Mouse (Mus musculus) c-Kit-positive CD71-positive TER-119-negative erythroid progenitor cells, embryonic 14.5 days (primary cell): ENCODE measurements around the gene Epm2aip1.
A peak's percentile ranks its signal among the peaks of the same experiment; 100 is the strongest.

Source experiments
- DNase-seq: peaks from one replicate; pipeline ENCODE4 v3.0.0-alpha.2; 2013; ENCODE audit warnings: low read depth

Gene Epm2aip1

DNA sequence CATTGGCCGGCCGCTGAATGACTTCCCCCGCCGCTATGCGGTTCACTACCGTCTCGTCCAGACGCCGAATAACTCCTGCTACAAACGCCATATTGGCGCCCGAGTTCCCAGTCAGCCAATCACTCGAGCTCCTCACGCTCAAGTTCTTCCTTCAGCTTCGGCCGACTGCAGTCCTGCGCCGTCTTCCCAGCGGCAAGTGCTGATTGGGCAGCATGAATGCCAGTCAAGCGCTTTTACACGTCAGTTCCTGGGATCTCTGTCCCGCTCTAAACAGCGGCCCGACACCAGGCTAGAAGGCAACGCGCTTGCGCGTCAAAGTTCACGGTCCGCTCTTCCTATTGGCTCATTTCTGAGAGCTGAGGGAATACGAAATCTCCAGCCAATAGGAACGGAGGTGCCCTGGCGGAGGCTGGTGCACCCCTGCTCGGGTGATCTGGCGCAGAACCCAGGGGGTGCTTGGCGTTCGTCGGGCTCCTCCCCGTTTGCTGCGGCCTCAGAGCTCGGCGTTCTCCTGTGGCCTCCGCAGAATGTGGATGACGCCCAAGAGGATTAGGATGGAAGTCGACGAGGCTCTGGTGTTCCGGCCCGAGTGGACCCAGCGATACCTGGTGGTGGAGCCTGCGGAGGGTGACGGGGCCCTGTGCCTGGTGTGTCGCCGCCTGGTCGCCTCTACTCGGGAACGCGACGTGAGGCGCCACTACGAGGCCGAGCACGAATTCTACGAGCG lies at the start of gene Epm2aip1, which contains the start of gene Mlh1:
Gene Epm2aip1 (plus strand): TSS at position 496 of the 727 bp plus-strand sequence.
Gene Mlh1 (minus strand): TSS at position 358 of the 727 bp plus-strand sequence.
- peak; percentile 99 for DNase-seq

DNA sequence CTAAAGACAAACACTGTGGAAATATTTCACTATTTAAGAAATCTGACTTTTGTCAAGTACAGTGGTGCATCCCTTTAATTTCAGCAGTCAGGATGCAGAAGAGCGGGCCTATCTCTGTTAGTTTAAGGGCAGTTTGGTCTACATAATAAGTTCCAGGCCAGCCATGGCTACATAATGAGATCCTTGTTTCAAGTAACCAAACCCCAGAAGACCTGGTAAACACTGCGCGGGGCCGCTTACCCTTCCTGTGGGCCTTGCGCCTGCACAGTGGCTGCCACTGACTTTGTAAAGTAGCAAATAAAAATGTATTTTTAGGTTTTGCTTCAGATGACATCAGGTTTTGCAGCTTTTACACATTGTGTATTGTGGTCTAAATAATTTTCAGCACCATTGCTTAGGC lies 48.3 kb upstream of the Epm2aip1 start:
- DNase-seq, result no peak

DNA sequence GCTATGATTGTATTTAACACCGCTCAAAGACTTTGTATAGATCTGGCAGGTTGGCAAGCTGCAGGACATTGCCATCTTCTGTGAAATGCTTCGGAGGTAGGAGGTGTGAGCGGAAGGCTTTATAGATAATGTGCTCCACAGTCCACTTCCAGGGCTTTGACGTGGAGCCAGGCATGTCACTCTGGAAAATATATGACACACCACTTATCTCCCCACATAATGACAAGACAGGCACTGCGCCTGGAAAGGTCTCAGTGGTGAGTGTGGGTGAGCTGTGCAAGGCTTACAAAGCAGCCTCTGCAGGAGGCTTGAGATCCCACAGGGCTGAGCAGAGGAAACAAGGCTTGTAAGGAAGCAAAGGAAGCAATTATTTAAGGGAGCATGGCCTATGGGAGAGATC lies 43.3 kb upstream of the Epm2aip1 start:
- no peak for DNase-seq

- no peak for DNase-seq
These were observed 37.0 kb upstream of the Epm2aip1 start for GRCm38 (mm10) chr9:111234701-111235100.

DNA sequence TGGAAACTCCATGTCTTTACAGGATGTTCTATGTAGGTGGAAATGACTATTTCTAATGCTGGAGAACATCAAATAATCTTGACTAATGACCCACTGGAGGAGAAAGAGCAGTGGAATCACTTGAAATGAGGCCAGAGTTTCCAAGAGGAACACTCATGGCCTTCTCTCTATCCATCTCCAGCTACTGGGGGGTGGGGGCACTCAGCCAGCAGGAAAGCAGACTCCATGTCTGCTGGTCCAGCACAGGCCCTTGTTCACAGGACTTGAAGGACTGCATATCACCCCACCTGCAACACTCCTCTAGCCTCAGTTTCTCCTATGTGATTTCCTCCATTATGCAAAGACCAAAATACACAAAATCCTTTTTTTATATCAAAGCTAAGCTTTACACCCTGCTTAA lies 34.0 kb upstream of the Epm2aip1 start:
- no peak for DNase-seq

DNA sequence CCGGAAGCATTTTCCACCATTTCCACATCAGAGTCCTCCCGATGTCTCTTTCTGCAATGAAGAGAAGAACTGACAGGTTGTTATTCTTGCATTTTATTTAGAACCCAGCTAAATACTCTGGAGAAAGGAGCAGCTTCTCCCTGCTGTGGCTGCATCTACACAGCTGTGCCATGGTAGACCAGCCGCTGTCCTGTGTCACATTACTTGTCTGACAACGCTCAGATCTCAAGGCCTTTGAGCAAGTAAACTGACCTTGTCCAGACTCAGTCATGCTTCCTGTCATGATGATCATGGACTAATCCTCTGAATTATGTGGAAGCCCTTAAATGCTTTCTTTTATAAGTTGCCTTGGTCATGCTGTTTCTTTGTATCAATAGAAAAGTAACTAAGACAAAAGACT lies 31.9 kb upstream of the Epm2aip1 start:
- no peak for DNase-seq

DNA sequence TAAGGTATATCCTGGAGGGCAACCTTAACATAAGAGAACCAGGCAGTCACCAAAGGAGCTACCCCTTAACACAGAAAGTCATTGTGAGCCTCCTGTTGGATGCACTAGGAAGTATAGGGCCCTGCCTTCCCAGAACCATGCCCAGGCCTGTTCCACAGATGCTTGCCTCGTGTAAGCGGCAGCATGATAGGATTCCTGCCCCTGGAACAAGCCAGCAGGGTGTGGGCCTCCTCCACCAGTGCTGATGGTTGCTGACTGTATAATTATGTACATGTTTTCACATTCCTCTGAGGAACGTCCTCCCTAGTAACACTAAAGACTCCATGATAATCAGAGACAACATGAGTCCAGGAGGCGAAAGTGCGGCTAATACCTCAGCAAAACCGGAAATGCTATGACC lies 28.3 kb upstream of the Epm2aip1 start:
- no peak for DNase-seq

DNA sequence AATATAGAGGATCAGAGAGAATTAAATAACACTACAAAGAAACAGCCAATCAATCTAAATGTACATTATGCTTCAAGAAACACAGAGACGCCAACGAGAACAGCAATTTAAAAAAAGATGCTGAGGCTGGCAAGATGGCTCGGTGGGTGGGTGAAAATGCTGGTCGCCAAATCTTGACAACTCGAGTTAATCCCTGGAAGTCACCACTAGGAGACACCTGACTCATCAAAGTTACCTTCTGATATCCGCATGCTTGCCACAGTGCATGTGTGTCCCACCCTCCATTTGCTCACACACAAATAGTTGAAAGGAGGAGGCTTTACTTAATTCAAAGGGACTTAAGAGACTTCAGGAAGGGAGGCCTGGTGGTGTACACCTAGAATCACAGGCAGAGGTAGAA lies 26.2 kb upstream of the Epm2aip1 start:
- no peak for DNase-seq

GRCm38 (mm10) chr9:111247682-111248246 lies 24.0 kb upstream of the Epm2aip1 start:
- peak; percentile 21 for DNase-seq

DNA sequence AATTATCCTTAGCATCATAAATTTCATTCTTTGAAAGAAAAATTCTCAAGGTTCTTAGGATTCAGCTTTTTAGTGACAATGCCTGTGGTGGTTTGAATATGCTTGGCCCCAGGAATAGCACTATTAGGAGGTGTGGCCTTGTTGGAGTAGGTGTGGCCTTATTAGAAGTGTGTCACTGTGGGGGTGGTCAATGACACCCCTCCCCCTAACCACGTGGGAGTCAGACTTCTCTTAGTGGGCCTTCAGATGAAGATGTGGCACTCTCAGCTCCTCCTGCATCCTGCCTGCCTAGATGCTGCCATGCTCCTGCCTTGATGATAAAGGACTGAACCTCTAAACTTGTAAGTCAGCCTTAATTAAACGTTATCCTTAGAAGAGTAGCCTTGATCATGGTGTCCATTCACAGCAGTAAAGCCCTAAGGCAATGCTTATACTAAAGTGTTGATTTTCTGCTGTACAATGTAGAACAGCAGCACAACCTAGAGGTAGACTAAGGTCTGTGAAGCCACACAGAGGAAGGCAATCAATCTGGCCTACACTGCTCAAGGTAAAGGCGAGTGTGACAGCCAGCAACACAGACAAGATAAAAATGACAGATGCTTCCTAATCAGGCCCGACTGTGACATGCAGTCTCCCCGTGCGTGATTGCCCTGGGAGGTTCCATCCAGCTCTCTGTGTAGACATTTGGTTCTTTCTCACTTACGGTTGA lies 19.4 kb upstream of the Epm2aip1 start:
- DNase-seq, result no peak

- DNase-seq, result no peak
These were observed 11.3 kb upstream of the Epm2aip1 start for GRCm38 (mm10) chr9:111260360-111260985.

DNA sequence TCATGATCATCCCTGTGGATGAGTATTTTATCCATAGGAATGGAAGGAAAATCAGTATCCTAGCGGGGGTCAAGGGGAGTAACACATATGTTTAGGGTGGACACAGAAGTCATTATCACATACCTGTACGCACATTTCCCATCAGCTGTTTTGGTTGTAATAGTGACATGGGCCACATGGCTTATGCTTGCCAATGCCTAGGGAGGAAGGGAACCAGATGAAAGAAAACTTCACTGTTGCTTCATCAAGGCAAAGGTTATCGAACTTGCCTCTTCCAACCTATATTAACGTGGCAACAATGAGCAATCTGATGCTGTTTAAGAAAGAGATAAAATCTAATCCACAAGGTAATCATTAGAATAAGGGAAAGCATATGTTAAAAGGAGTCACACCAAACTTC lies 10.4 kb upstream of the Epm2aip1 start:
- no peak for DNase-seq

DNA sequence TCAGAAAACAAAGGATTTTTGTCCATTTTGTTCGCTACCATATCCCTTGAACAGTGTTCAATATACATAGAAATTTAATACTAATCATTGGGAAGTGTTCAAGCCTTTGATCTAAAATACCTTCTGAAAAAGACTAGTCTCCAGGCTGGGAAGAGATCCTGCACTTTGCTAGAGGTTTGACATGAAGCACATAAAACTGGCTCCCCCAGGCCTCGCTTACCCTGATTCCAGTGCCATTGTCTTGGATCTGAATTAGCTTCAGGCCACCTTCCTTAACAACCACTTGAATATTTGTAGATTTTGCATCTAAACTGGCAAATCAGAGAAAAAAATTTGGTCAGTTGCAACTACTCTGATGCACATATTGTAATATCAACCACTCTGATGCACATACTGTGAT lies 3.7 kb upstream of the Epm2aip1 start:
- DNase-seq, result no peak

DNA sequence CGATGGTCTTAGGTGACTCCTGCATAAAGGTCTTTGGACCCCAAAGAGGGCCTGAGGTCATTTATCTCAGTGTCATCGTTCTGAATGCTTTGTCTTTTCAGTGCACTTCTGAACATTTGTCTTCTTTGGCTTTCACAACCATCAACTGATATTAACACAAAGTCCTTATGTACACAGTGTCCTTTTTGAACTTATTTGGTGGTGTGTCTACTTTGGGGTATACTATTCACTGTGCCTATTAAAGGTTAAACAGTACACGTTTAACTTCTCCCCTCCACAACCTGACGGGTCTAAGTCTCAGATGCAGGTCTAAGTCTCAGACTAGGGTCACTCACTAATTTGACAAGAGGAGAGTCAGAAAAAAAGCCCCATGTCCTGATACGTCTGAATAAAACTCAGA lies 1.1 kb upstream of the Epm2aip1 start:
- DNase-seq, result no peak

GRCm38 (mm10) chr9:111271056-111271433 lies 684 bp upstream of the Epm2aip1 start:
- no peak for DNase-seq

- DNase-seq, result no peak
These were observed 627 bp downstream of the Epm2aip1 start for GRCm38 (mm10) chr9:111272356-111272755.

- no peak for DNase-seq
These were observed 1.5 kb downstream of the Epm2aip1 start for GRCm38 (mm10) chr9:111272996-111273785.

- DNase-seq, result no peak
These were observed 2.2 kb downstream of the Epm2aip1 start for GRCm38 (mm10) chr9:111273958-111274357.

DNA sequence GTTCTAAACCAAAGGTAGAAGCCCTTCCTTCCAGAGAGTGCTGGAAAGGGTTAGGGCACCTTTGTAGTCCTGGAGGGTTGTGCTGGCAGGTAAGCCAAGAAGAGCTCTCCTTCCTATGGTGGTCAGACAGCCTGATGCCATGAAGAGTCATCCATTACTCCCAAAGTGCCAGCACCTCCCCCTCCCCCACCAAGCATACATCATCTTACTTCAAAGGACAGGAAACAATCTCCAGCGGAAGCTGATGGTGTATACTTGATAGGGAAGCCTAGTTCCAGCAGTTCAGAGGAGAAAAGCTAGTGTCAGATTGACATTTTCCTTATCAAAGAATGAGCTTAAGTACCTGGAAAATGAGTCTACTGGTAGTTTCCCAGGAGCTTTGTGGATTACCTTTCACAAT lies 3.4 kb downstream of the Epm2aip1 start:
- no peak for DNase-seq

DNA sequence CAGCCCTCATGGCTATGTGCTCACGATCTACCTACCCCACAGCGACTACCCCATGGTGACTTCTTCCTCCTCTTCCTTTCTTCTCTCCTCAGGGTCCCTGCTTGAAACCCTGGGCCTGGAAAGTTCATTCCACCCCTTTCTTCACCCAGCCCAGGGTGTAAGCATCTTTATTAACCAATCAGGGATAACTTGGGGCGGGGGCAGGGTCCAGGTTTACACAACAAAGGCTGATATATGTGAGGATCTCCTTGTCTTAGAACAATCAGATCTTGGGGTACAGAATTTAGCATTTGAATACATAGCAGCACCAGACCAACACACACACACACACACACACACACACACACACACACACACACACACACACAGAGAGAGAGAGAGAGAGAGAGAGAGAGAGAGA lies 13.3 kb downstream of the Epm2aip1 start:
- no peak for DNase-seq

- no peak for DNase-seq
These were observed 13.9 kb downstream of the Epm2aip1 start for GRCm38 (mm10) chr9:111285676-111286075.

- DNase-seq, result no peak
These were observed 14.7 kb downstream of the Epm2aip1 start for GRCm38 (mm10) chr9:111286468-111286867.
